Mouse (Mus musculus) lung, postnatal 25 days (tissue): ENCODE results near the gene Olfr1324.
"Not testable (repeated sequence)": the region's sequence is repeated elsewhere in the genome, so short reads cannot be mapped to it uniquely, and the experiment has no call there.

Experiments used
- DNase-seq: peaks from one replicate; pipeline ENCODE4 v3.0.0; 2022; ENCODE audit warnings: low spot score

The Olfr1324 gene

DNA sequence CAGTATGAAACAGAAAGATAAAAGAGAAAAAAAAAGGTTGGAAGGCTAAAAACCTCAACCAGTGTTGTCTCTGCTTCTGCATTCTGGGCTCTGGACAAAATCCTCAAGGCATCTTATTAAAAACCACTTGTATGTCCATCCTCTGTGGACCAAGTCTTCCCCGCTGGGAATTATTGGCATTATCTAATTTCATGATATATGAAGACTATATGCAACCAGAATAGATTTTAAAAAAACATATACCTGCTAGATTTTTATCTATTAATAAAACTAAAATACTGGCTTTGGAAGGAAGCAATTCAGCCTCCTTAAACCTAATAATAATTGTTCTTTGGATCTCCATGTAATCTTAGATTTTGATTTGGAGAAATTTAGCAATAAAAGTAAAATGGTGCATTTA lies at the start of gene Olfr1324:
TSS of gene Olfr1324 (minus strand) at position 101 of the 400 bp plus-strand sequence.
- DNase-seq: no peak

DNA sequence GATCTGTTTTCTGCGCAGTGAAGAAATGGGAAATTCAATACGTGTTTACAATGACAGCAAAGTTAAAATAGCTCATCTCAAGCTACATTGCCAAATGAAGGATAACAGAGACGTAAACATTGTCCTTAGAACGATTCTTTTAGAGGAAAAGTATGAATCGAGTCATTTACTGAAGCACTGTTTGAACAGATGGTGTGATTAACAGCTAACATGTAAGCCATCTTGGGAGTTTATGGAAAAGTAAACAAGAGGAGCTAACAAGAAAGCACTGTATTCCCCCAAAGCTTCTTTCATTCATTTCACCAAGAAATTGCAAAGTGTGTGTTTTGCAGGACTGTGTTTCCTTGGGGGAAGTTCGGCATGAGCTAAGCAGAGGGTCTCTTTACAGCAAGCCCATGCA lies 42.0 kb upstream of the Olfr1324 start:
- DNase-seq: not testable (repeated sequence)

DNA sequence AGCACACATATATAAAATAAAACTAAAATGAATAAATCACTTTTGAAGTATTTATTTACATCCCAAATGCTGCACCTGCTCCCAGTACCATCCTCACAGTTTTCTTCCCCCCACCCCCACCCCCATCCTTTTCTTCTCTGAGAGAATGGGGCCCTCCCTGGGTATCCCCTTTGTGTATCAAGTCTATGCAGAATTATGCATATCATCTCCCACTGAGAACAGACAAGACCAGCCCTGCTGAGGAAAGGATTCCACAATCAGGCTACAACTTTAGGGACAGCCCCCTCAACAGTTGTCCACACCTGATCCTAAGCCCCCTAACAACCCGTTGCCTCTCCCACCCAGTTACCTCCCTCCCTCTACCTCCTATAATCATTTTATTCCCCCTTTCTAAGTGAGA lies 27.8 kb upstream of the Olfr1324 start:
- DNase-seq: no peak

DNA sequence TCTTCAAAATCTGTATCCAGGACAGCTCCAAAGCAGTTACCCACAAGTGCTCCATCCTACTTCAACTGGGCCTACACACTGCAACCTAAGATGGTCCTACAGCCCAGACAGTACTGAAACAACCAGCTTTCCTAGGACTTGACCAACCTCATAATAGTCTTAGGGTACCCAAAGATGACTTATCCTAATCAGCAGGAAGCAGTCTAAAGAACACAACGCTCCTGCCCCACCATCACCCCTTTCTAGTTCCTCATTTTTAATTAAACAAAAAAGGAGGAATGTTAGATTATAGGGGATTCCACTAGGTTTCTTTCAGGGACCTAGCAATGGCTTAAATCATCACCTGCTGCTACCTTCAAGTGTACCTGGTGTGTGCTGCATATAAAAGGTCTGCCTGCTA lies 15.1 kb upstream of the Olfr1324 start:
- no peak for DNase-seq

DNA sequence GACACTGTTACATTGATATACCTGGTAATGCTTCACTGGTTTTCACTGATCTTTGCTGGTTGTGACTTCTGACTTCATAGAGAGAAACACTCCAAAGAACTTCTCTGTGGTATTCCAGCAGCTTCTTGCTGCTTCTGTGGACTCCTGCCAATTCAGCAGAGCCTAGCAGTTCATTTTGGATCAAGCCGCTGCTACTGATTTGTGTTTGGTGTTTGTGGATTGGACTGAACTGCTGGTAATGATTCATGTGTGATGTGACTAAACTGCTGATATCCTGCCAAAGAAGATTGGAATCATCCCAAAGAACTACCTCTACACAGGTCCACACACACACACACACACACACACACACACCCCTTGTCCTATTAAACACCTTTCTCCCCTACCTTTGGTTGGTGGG lies 14.4 kb upstream of the Olfr1324 start:
- no peak for DNase-seq

DNA sequence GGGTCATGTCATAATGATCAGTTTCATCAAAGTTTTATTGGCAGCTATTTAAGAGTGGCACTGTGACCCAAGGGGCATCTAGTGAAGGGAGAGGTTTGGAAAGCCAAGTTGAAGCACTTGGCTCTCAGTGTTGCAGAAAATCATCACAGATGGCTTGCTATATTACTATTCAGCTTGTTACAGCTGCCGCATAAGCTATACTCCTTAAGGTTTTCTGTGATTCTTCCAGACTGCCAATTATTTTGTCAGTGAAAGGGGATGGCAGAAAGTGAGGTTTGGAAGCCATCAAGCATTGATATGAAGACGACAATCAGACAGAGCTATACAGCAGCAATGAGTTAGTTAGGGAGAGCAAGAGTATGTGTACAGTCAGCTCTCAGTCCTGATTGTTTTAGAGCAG lies 4.2 kb upstream of the Olfr1324 start:
- no peak for DNase-seq

DNA sequence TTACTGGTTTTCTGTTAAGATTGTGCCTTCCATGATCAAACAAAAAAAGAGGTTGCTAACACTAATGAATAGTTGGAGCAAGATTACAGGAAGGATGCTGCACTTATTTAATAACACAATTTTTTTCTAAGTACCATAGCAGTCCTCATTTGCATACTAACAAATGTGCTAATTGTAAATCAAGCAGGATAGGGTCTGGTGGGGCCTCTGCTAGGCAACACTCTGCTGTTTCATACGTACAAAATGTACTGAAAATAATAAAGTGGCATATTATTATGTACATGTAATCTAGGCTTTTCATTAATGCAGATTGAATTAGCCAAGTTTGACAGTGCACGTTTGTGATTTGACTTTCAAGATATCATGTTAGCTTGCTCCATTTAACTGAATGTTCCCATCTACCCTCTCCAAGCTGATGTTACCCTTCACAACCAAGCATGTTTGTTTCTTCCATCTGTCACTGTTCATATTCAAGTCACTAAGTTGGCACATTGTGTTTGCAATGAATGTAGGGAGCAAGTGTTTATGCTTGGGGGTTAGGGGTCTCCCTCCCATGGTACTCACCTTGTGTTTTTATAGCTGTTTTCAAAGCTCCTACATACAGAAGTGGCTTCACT lies 478 bp downstream of the Olfr1324 start:
- no peak for DNase-seq

DNA sequence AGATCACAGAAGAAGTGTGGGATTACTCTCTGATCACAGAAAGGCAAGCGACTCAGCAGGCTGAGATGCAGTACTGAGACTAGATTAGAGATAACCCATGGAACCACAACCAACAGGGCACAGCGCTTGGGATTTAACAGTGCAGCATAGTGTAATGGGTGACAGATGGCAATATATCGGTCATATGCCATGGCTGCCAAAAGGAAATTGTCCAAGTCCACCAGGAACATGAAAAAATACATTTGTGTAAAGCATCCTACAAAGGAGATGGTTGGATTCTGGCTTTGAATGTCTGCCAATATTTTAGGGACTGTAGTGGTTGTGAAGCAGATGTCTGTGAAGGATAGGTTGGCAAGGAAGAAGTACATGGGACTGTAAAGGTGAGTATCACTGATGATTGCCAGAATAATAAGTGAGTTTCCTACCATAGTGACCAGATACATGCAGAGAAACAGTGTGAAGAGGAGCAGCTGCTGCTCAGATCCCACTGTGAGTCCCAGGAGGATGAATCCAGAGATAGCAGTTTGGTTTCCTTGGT lies 2.3 kb downstream of the Olfr1324 start:
- no peak for DNase-seq

DNA sequence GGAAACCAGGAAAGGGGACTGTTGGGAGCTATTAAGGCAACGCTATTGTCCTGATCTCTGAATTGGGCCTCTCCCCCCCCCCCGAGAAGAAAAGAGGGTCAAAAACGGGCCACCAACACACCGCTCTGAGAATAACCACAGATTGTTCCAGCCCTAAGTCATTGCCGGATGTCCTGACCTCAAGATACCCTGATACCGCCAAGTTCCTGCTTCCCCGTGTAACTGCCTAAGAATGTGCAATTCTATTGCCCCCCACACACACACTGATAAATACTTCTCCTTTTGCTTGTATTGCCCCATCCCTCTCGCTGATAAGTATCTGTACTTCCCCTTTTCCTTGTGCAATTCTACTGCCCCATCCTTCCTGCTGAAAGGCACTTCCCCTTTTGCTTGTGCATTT lies 17.9 kb downstream of the Olfr1324 start:
- not testable (repeated sequence) for DNase-seq

DNA sequence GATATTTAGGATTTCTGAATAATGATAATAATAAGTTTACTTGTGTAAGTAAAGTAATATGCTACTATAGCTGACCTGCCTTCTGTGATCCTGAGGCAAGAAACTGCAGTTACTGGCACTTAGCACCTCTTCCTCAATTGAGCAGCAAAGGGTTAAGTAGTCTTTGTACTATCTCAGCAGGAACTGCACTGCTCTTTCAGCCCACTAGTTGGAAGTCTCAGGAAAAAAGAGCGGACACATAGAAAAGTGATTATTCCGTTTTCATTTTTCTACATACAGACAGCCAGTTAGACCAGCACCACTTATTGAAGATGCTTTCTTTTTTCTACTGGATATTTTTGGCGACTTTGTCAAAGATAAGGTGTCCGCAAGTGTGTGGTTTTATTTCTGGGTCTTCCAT lies 37.7 kb downstream of the Olfr1324 start:
- not testable (repeated sequence) for DNase-seq

DNA sequence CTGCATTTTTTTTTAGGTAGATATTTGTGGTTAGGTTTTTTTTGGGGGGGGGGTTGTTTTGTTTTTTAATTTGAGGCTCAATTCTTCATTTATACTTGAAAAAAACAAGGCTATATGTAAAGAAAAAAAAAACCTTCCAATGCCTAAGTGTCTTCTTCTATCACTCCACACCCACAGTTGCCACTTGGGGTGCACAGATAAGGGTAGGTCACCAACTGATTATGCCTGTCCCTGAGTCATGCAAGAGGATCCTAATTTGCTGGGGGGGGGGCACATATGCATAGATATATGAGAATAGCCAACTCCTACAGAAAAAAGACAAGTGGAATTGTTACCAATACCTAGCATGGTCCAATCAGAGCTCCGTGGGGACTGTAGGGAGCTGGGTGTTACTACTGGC lies 53.3 kb downstream of the Olfr1324 start:
- no peak for DNase-seq
